Mouse (Mus musculus) kidney, adult 11 months (tissue): ENCODE measurements around the gene Usp9x.

ENCODE experiments used
- DNase-seq: peaks from one replicate; pipeline ENCODE4 v3.0.0; 2022

Gene Usp9x

GRCm38 (mm10) chrX:13085621-13086020 is 14.3 kb downstream of the Usp9x start:
- DNase-seq, result no peak

GRCm38 (mm10) chrX:13096985-13097384 is 25.7 kb downstream of the Usp9x start:
- DNase-seq, result no peak

GRCm38 (mm10) chrX:13206514-13206913 is 135.2 kb downstream of the Usp9x start:
- DNase-seq, result no peak

GRCm38 (mm10) chrX:13207512-13208341 is 136.4 kb downstream of the Usp9x start:
- peak; percentile 85 for DNase-seq

- DNase-seq, result no peak
These were observed 137.1 kb downstream of the Usp9x start for GRCm38 (mm10) chrX:13208404-13208803.

- DNase-seq, result no peak
These were observed 143.0 kb downstream of the Usp9x start for GRCm38 (mm10) chrX:13214275-13214674.
